Mouse (Mus musculus) heart, postnatal 4 days (tissue): Measurements from ENCODE around the gene Rnf145. TPM values are rescaled to one million over a fixed set of nuclear protein-coding genes. Genes with fewer than 3 reads are reported as not detected.
"Not testable (repeated sequence)": the region's sequence is repeated elsewhere in the genome, so short reads cannot be mapped to it uniquely, and the experiment has no call there.

Experiments
- DNase-seq: peaks from one replicate; pipeline ENCODE4 v3.0.0; 2021
- total RNA-seq, 2 experiments: library from RNA; stranded (reverse); gene quantifications; 2 replicates each; pipeline ENCODE4 v1.2.3; 2021

Rnf145 gene
- total RNA-seq, 2 experiments from 2014 or later = 30.0 TPM

DNA sequence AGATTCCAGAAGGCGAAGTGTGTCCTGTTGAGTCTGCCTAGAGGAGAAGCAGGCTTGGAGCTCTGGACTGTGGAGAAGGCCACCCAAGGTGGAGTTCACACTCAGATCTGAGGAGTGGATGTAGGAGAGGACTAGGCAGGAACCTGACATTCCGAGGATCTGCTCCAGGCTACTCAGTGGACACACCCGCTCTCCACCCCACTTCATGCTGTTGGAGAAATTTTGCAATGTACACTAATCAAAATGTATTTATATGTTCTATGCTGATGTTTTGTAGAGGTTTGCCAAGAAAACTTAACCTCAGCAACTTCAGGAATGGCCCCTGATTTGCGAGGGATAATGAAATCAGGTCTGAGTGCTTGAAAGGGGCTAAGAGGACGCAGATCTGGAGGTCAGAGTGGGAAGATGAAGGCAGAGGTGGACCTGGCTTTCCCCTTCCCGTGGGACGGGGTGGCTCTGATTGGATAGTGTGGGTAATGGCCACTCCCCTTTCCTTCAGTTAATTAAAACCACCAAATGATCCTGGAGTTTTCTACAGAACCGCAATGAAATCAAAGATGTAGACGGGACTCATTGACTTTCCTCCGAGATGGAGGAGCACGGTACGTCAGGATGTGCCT lies 45.6 kb downstream of the Rnf145 start:
- no peak for DNase-seq

DNA sequence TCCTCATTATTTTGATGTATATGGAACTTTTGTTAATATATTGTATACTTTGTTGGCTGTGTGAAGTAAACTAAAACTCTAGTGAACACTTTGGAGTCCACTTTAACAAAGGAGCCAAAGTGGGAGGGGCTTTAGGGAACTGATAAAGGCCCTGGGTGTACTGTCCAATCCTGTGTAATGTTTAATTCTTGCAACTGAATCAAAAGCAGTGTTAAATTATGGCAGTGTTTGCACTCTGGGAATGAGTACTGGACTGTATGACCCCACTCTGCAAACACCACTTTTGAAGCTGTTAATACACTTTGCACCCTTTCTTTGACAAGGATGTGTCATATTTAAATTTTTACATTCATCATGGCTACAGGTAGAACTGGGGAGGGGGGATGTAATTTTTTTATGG lies 46.2 kb downstream of the Rnf145 start:
- no peak for DNase-seq

DNA sequence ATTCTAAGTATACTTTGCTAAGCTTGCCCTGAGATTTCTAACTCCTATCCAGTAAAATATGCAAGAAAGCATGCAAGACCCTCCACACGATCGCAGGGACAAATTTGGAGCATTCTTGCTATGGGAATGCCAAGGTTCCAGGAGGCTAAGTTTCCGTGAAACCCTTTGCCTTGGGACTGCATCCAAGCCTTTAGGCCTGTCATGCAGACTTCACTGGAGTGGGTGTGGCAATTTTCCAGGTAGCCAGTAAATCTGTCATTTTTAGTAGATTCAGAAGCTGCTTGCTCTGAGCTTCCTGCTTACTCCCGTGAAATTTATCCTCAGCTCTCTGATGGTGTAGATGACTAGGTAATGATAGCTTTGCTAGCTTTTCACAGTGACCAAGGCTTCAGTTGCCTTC lies 51.6 kb downstream of the Rnf145 start:
- not testable (repeated sequence) for DNase-seq

DNA sequence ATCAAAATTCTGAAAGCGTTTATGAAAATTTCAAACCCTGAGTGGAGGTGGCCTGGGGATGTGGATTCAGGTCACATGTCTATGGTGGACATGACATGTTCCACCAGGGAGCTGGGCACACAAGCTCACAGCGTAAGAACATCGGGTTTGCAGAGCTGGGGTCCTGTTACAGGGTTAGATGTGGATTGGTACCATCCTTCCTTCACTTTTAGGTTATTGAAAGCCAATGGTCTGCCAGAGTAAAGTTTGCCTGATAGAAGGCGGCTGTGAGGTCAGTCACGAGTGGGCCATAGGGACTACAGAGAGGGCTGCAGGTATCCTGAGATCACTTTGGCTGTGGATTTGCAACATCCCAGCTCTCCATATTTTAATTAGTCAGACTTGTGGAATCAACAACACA lies 54.0 kb downstream of the Rnf145 start:
- DNase-seq = no peak

DNA sequence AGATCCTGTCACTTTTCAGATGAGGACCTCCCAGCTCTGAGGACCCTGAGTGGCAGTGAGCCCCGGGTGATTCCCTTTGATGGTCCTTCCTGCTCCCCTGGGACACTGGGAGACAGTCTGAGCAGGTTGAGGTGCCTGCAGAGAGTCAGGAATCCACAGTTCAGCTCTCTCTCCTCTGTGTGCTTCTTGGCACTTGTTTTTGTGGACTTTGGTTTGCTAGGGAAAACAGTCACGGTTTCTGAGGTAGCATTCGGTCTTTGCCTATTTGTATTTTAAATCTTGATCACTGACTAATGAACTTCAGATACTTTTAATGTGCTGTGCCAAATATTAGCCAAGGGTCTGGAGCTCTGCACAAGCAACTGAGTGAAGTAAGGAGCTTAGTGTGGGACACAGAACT lies 54.6 kb downstream of the Rnf145 start:
- DNase-seq = no peak

DNA sequence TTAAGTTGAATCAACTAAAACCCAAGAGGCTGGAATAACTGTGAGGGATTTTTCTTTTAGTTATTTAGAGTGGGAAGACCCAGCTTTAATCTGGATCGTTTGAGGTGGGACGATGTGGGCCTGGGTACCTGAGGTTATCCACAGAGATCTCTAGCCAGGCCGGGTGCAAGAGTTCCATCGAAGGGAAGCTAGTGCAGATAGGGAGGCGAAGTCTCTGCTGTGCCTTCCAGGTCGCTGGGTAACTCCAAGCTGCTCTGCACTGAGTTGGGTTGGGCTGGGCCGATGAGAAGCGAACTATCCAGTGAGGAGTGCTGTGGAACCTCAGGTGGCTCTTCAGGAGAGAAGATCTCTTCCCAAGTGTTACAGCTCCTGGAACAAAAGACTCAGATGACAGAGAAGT lies 55.6 kb downstream of the Rnf145 start:
- DNase-seq = no peak

DNA sequence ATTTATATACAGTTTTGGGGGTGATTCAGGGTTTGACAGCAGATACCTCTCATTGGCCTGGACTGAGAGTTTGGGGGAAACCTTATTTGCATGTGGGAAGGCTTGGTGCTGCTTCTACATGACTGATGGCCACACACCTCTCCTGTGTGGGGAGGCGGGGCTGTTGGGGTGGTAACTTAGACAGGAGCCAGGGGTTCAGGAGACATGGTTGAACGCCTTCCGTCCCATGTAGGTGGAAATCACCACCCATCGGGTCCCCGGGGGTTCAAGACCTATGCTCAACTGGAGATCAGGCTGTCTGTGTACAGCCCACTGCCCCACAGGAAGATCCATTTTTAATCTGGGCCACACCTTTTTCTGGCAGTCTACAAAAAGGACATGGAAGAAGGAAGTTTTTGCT lies 56.1 kb downstream of the Rnf145 start:
- no peak for DNase-seq

DNA sequence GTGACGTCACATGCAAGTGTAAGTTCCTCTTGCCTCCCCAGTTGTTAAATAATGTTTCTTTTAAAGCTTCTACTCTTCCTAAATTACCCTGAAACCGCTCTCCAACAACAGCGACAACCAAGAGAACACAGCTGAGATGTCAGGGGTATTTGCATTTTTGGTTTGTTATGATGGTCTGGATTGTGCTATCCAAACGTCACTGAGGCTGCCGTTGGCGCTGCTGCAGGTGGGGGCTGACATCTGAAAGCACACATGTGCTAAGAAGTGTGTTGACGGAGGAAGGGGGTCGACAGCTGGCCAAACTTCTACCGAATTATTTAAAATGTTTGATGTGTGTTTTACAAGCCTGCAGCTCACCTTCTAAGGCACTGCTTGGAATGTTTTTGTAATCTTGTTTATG lies 59.1 kb downstream of the Rnf145 start:
- no peak for DNase-seq

DNA sequence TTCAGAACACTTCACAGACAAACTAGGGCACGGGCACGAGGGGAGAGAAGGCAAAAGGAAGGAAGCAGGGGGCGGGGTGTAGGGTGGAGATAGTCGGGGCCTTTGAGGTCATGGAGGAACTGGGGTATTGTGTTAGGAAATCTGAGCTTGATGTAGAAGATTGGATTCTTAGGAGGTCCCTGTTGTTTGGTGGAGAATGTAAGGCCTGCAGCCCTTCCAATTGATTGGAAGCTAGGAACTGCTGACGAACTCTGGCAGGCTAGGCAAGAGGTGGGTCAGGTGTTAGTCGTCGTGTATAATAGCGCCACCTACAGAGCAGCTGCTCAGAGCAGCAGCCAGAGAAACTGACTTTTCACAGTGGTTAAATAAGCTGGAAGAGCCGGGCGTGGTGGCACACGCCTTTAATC lies 62.5 kb downstream of the Rnf145 start:
- peak; percentile 41 for DNase-seq

DNA sequence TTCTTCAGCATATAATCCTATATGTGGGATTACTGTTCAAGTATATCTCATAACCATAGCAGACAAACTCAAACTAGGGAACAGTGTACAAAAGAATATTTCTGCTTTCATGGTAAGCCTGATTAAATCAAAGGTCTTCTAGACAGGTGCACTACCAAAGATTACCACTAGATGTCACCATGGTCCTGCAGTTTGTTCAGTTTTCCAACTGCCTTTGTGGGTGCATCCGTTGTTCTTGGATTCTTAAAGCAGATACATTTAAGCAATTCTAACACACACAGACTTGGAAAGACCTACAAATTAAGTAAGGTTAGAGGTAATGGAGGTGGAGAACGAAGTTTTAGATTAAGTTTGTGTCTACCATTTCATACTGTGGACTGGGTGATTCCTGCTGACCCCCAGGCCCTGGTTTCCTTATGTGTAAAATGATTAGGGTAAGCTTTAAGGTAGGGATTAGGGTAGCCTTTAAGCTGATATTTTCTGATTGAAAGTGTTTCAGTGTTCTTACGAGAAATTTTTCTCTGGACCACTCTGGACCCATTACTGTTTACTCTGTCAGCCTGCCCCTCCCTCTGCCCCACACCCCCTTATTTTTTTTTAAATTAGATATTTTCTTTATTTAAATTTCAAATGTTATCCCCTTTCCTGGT lies 67.4 kb downstream of the Rnf145 start:
- peak; percentile 79 for DNase-seq

DNA sequence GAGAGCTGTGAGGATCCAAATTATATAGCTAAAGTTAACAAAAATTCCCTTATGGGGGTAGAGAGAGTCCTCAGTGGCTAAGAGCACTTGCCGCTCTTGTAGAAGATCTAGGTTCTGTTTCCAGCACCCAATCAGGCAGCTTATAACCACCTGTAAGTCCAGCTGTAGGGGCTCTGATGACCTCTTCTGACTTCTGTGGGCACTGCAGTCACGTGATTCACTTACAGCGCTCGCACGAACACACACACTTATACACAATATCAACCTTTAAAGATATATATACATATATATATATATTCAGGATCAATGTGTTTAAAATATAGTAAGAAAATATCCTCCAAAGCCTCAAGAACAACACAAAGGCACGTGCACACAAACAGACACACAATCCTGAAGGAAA lies 74.3 kb downstream of the Rnf145 start:
- DNase-seq = no peak

DNA sequence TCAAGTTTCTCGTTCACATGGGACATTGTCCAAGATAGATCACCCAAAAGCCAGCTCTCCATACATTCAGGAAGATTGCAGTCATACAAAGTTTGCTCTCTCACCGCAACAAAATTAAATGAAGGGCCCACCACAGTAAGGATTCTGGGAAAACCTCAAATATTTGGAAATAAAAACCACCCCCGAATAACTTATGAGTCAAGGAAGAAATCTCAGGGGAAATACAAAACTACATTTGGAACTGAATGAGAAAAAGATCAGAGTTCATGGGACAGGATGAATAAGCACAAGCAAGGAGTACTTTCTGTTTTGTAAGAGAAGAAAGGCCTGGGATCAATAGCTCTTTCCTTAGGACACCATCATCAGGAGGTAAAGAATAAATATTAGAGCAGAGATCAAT lies 76.0 kb downstream of the Rnf145 start:
- DNase-seq = no peak

DNA sequence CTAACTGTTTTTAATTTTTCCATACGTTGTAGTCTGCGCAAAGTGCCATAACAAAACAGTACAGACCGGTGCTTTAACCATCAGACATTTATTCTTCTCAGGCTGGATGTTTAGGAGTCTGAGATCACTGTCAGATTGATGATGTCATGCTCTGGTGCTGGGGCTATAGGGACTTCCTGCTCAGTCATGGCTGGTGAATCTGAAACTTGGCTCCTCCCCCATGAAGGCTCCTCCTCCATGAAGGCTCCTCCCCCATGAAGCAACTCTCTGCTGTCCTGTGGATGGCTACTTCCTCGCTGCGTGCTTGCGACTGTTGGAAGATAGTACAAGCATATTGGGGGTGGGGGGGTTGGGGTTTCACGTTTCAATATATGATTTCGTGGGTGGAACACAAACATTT lies 88.1 kb downstream of the Rnf145 start:
- DNase-seq = no peak

DNA sequence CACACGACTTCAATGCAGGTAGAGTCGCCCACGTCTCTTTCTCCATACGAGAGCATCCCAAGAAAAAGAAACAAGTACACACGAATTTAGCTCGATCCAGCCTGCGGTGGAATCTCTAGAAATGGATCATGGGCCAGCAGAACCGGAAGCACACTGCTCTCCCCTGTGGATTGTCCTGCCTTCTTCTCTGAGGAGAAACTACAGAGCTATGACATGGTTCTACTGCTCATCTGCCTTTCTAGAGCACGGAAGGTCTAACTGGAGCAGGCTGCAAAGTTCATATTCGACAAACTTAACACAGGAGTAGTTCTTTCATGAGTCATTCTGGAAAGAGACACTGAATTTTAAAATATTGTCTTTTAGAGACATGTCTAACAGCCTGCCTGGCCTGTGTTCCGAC lies 89.9 kb downstream of the Rnf145 start:
- DNase-seq = no peak

DNA sequence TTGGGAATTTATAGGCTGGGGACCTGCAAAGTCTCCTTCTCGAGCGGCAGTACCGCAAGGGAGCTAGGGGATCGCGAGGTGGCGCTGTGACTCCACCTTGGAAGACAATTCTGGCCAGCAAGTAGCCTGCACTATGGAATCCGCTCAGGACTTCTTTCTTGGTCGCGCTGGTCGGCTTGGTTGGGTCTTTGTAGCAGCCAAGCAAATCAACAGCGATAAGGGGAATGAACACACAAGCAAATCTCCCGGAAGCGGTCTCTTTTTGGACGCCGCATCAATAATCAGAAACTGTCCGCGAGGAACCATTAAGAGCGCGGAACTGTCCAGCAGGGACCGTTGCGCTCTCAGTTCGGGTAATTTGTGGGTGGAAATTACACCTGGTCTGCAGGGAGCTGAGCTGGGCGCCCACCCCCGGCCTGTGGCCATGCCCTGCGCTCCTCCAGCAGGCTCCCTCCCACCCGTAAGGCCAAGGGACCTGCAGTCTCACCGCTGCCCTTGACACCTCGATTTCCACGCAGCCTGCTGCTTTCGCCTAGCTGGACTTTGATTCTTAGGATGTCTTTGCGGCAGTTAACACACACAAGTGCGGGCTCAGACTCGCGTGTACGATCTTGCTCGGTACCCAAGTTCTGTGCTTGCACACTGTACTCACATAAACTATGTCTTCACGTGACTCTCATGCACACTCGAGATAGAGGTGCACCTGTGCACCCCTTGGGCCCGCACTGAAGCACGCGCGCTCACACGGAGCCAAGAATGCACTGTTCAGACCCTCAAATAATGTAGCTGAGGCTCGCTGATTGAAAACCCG lies 92.4 kb downstream of the Rnf145 start:
- DNase-seq = peak; percentile 93

DNA sequence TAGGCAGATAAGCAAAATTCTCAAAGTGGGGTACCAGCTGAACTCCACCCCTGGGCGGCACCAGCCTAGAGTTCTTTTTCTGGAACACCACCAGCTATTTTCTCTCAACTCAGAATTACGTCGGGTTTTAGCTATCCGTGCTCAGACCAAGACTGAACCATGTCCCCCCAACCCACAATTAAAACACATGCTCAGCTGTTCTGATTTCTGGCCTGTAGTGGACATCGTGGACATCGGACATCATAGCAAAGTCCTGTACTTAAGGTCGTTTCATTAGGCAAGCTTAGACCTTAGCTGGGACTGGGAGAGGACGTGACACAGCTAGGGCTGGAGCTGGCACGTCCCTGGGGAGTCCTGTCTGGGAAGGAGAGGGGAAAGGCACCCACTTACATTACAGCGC lies 93.4 kb downstream of the Rnf145 start:
- DNase-seq = no peak

DNA sequence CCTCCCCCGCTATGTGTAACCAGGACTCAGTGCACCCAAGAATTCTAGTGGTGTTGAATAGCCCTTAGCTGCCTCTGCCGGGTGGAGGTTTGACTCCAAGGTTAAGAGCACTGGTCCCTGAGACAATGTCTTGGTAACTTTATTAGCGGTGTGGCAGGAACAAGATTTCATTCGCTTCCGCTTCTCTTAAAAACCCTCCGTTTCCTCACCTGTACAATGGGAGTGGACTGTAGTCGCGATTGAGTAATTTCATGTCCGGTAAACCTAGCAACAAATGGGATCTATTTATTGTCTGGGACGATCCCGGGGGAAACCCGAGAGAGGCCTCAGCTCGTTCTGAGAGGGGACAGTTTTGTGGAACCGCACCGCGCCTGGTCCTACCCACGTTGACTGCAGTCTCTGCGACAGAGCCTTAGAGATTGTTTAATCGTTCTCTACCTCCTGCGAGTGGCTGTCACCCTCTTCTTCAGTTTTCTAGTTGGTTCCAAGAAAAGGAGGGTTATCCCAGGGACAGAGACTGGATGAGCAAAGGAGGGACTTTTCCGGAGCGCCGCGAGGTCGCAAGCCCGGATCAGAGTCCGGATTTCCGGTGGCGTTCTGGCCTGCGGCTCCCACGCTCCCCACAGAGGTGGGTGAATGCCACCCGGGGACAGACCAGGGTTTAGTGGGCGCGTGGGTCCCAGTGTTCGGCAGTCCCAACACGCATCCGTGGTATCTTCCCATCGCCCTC lies 94.1 kb downstream of the Rnf145 start:
- peak; percentile 43 for DNase-seq

DNA sequence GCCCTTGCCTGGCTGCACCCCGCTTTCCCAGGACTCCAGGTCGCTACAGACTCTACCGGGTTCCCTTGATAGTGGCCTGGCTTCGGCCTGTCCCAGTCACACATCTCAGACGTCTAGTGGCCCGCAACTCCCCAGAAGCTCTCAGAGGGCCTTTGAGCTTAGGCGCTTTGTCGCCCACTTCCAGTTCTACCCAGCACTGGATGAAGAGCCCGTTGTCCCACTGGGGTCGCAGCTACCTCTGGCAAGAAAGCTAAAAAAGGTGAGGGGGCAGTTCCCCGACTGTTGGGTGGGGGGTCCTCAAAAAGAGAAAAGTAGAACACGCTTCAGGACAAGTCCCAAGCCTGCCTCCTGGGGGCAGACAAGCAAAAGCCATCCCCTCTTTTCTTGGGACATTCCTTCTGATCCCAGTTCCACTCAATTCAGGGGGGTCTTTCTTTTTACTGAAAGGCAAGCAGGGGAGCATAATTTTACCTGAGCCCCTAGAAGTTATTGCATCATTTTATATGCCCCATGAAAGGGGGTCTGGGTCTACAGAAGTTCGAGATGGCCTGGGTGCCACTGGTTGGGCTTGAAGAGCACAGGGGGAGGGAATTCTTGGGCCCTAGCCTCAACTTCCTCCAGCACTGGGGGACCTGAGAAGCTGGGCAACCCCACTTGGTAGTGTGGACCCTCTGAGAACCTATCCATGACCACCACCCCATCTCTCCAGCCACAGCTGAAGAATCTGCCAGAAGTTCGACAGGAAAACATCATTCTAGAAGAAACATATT lies 94.8 kb downstream of the Rnf145 start:
- DNase-seq = no peak
